Mouse (Mus musculus): ENCODE results near the gene Ube2a. TPM values are rescaled to one million over a fixed set of nuclear protein-coding genes. Genes with fewer than 3 reads are reported as not detected.
"Not testable (repeated sequence)": the region's sequence is repeated elsewhere in the genome, so short reads cannot be mapped to it uniquely, and the experiment has no call there.

Gene Ube2a
- total and polyA plus RNA-seq, 3 experiments: 39.4 to 76.5 (median 62.6) TPM

GRCm38 (mm10) chrX:36874704-36875128 is 1.0 kb downstream of the Ube2a start:
- WGBS: 10% methylated on average over 36 of the region's 36 CpGs
- Histone ChIP-seq H3K79me2 (replicated peaks; ENCODE audit: control insufficient read depth, insufficient read depth, low read length) (no peaks in the 10 kb centered on the region), H3K36me3 (ENCODE audit: control insufficient read depth, insufficient read depth, low read length) (no peaks in the 10 kb centered on the region), H3K4me1 (ENCODE audit: control insufficient read depth, insufficient read depth, low read length) (peaks cover 2% of the 10 kb centered on the region; the same call in 1 of the 2 replicates), H3K27ac (peak overlapping the region; percentile 81), H3K4me3 (peak overlapping the region; percentile 78), H3K9ac (ENCODE audit: low read depth, low read length) (peak overlapping the region; percentile 84), H3K27me3 (ENCODE audit: control insufficient read depth, insufficient read depth, low read length) (no peaks in the 10 kb centered on the region)
- intact Hi-C loops (cut with DNase I): loop anchor here (5.0 kb wide), 1 partner anchor 33 kb away; no protein-coding TSS in a partner anchor
- no peak for TF ChIP-seq POLR2A (IDR thresholded peaks at IDR 0.05; ENCODE audit: insufficient read depth, low read depth, low read length)
- no peak for TF ChIP-seq EP300 (IDR thresholded peaks at IDR 0.05; ENCODE audit: insufficient read depth, low read depth, low read length)
- no peak for TF ChIP-seq CTCF (IDR thresholded peaks at IDR 0.05)
- DNase-seq: no peak

DNA sequence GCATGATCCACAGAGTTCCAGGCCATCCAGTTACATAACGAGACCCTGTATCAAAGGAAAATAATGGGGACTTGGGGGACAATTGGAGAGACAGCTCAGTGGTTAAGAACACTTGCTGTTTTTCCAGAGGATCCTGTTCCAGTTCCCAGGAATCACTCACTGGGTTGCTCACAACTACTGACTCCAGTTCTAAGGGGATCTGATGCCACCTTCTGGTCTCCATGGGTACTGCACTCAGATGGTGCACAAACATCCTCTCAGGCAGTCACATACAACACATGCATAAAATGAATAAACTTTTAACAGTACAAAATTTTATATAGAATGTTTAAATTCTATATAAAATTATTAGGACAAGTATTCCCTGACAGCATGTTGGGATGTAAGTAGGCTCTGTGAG is 11.0 kb downstream of the Ube2a start:
- Histone ChIP-seq H3K27ac (no peak overlapping the region), H3K79me2 (replicated peaks; ENCODE audit: control insufficient read depth, insufficient read depth, low read length) (no peaks in the 10 kb centered on the region), H3K9ac (ENCODE audit: low read depth, low read length) (no peak overlapping the region), H3K27me3 (ENCODE audit: control insufficient read depth, insufficient read depth, low read length) (no peaks in the 10 kb centered on the region), H3K36me3 (ENCODE audit: control insufficient read depth, insufficient read depth, low read length) (no peaks in the 10 kb centered on the region), H3K4me1 (ENCODE audit: control insufficient read depth, insufficient read depth, low read length) (no peaks in the 10 kb centered on the region), H3K4me3 (no peak overlapping the region)
- intact Hi-C loops (cut with DNase I): no loop called here
- TF ChIP-seq EP300 (IDR thresholded peaks at IDR 0.05; ENCODE audit: insufficient read depth, low read depth, low read length): no peak
- peak; percentile 55 for TF ChIP-seq CTCF (IDR thresholded peaks at IDR 0.05)
- WGBS: 91% methylated on average over 1 of the region's 1 CpGs
- no peak for DNase-seq

DNA sequence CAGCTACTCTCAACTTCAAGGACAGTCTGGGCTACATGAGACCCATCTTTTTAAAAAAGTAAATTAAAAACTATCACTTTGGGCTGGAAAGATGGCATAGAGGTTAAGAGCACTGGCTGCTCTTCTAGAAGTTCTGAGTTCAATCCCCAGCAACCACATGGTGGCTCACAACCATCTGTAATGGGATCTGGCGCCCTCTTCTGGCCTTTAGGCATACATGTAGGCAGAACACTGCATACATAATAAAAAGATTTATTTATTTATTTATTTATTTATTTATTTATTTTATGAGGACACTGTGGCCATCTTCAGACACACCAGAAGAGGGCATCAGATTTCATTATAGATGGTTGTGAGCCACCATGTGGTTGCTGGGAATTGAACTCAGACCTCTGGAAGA is 25.2 kb downstream of the Ube2a start:
- H3K36me3 ChIP-seq (ENCODE audit: control insufficient read depth, insufficient read depth, low read length); DNase-seq; intact Hi-C loops (cut with DNase I); H3K4me3 ChIP-seq; H3K79me2 ChIP-seq (replicated peaks; ENCODE audit: control insufficient read depth, insufficient read depth, low read length); H3K4me1 ChIP-seq (ENCODE audit: control insufficient read depth, insufficient read depth, low read length); H3K9ac ChIP-seq (ENCODE audit: low read depth, low read length); H3K27me3 ChIP-seq (ENCODE audit: control insufficient read depth, insufficient read depth, low read length); H3K27ac ChIP-seq: not testable (repeated sequence)
- 53% methylated on average over 1 of the region's 1 CpGs for WGBS
- TF ChIP-seq CTCF (IDR thresholded peaks at IDR 0.05): peak; percentile 66

- H3K9ac ChIP-seq (ENCODE audit: low read depth, low read length): no peak overlapping the region
- H3K36me3 ChIP-seq (ENCODE audit: control insufficient read depth, insufficient read depth, low read length): no peaks in the 10 kb centered on the region
- 26% methylated on average over 3 of the region's 3 CpGs for WGBS
- TF ChIP-seq EP300 (IDR thresholded peaks at IDR 0.05; ENCODE audit: insufficient read depth, low read depth, low read length): no peak
- TF ChIP-seq POLR2A (IDR thresholded peaks at IDR 0.05; ENCODE audit: insufficient read depth, low read depth, low read length): no peak
- no peak for TF ChIP-seq CTCF (IDR thresholded peaks at IDR 0.05)
- H3K27me3 ChIP-seq (ENCODE audit: control insufficient read depth, insufficient read depth, low read length): no peaks in the 10 kb centered on the region
- intact Hi-C loops (cut with DNase I): loop anchor here (2.0 to 10.0 kb wide), 3 partner anchors 39 to 137 kb away; no protein-coding TSS in a partner anchor
- H3K27ac ChIP-seq: no peak overlapping the region
- H3K79me2 ChIP-seq (replicated peaks; ENCODE audit: control insufficient read depth, insufficient read depth, low read length): no peaks in the 10 kb centered on the region
- H3K4me3 ChIP-seq: no peak overlapping the region
- no peaks in the 10 kb centered on the region for H3K4me1 ChIP-seq (ENCODE audit: control insufficient read depth, insufficient read depth, low read length)
- no peak for DNase-seq
These were observed 28.0 kb downstream of the Ube2a start for GRCm38 (mm10) chrX:36901655-36902054.

DNA sequence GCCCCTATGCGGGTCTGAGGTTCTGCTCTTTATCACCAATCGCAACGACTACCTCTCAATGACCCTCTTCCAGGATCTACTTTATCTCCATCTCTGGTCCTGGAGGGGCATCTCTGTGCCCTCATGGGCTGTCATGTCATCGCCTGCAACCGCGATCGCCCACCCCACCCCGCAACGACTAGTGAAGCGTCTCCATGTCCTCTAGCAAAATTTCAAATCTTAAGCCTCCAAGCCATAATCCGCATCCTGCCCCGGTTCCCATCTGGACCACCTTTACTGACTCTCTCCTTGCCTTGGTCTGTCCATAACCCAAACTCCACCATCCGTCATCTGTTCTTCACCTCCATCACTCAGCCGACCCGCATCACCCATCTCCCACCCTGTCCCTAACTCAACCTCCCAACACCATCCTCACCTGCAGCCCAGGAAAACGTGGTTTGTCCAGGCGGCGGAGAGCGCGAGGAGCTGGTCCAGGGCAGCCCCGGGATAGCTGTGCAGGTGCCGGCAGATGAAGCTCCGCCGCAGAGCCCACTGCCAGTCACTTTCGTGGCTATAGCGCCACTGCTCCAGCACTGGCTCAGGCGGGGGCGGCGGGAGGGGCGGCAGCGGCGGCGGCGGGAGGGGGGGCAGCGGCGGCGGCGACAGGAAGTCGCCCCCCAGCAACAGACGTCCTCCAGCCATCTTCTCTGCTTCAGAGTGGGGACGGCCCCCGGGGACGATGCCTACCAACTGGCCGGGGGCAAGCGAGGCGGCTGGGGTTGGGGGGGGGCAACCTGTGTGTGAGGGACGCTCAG is 28.8 kb downstream of the Ube2a start, which contains the start of gene Nkrf:
TSS of gene Nkrf (minus strand) at position 579 of the 794 bp plus-strand sequence.
- Histone ChIP-seq H3K36me3 (ENCODE audit: control insufficient read depth, insufficient read depth, low read length) (no peaks in the 10 kb centered on the region), H3K27ac (peak within 1 kb of the TSS; percentile 89), H3K9ac (ENCODE audit: low read depth, low read length) (peak within 1 kb of the TSS; percentile 81), H3K27me3 (ENCODE audit: control insufficient read depth, insufficient read depth, low read length) (no peaks in the 10 kb centered on the region), H3K4me3 (peak within 1 kb of the TSS; percentile 53), H3K79me2 (replicated peaks; ENCODE audit: control insufficient read depth, insufficient read depth, low read length) (no peaks in the 10 kb centered on the region), H3K4me1 (ENCODE audit: control insufficient read depth, insufficient read depth, low read length) (no peaks in the 10 kb centered on the region)
- WGBS: 19% methylated on average over 47 of the region's 47 CpGs
- intact Hi-C loops (cut with DNase I): loop anchor here (2.0 to 10.0 kb wide), 3 partner anchors 40 to 138 kb away; no protein-coding TSS in a partner anchor
- DNase-seq: peak; percentile 25 to 33
- TF ChIP-seq EP300 (IDR thresholded peaks at IDR 0.05; ENCODE audit: insufficient read depth, low read depth, low read length) (no peak), CTCF (IDR thresholded peaks at IDR 0.05) (no peak), POLR2A (IDR thresholded peaks at IDR 0.05; ENCODE audit: insufficient read depth, low read depth, low read length) (no peak)

GRCm38 (mm10) chrX:36903115-36903768 is 29.5 kb downstream of the Ube2a start:
- Histone ChIP-seq H3K9ac (ENCODE audit: low read depth, low read length) (peak overlapping the region; percentile 81), H3K4me3 (peak overlapping the region; percentile 53), H3K79me2 (replicated peaks; ENCODE audit: control insufficient read depth, insufficient read depth, low read length) (no peaks in the 10 kb centered on the region), H3K27ac (peak overlapping the region; percentile 89), H3K27me3 (ENCODE audit: control insufficient read depth, insufficient read depth, low read length) (no peaks in the 10 kb centered on the region), H3K36me3 (ENCODE audit: control insufficient read depth, insufficient read depth, low read length) (no peaks in the 10 kb centered on the region), H3K4me1 (ENCODE audit: control insufficient read depth, insufficient read depth, low read length) (no peaks in the 10 kb centered on the region)
- intact Hi-C loops (cut with DNase I): loop anchor here (2.0 to 10.0 kb wide), 3 partner anchors 41 to 138 kb away; no protein-coding TSS in a partner anchor
- TF ChIP-seq CTCF (IDR thresholded peaks at IDR 0.05) (peak; percentile 36), POLR2A (IDR thresholded peaks at IDR 0.05; ENCODE audit: insufficient read depth, low read depth, low read length) (peak; percentile 93), EP300 (IDR thresholded peaks at IDR 0.05; ENCODE audit: insufficient read depth, low read depth, low read length) (peak; percentile 44; the same call in 1 of the 2 replicates)
- DNase-seq: peak; percentile 93
- WGBS: 20% methylated on average over 31 of the region's 32 CpGs

Data from heart, adult 2 months (tissue).